Mouse (Mus musculus): ENCODE data around the gene Gm49601.

Gene Gm49601

DNA sequence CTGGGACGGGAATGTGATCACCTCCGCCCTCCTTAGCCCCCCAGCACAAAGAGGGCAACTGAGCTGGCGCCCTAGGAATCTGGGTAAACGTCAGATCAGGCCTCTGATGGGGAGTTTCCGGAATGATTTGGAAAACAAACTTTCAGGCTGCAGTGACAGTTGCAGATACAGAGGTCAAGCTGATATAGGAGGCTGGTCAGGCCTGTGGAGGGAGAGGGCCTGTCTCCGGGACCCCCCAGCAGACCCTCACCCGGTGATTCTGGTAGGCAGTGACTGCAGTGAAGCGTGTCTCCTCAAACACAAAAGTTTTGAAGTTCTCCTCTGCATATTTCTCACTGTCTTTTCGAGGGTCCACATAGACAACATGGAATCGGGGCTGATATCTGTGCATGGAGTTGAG lies 43.1 kb downstream of the Gm49601 start:
- in situ Hi-C loops (cut with MboI, MseI) = no loop called here

DNA sequence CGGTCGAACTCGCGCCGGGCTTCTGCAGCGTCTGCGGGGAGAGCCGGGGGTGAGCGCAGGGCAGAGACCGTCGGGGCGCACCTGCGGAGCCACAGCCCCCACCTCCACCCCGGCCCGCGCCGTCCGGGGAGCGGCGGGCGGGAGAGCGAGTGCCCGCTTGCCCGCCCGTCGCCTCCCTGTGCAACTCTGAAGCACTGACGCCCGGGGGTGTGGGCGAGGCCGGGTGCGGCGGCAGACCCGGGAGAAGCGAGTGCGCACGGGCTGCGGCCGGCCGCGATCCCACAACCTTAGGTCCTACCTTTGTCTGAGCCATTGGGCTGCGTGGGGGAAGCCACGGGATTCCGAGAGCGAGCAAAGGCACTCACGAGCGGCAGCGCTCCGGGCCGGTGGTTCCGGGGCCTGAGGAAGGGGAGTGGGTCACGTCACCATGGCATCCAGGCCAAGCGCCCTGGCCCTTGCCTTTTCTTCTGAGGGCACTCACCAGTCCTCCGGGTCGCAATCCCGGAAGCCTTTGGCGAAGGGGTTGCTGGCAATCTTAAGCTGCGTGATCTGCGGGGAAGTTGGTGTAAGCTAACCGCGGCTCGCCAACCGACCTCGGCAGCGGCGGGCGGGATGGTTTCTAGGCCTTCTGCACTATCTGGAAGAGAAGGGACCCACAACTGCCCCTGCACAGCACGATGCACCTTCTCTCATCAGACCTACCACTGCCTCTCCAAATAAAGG lies 43.6 kb downstream of the Gm49601 start:
- in situ Hi-C loops (cut with MboI, MseI) = no loop called here

DNA sequence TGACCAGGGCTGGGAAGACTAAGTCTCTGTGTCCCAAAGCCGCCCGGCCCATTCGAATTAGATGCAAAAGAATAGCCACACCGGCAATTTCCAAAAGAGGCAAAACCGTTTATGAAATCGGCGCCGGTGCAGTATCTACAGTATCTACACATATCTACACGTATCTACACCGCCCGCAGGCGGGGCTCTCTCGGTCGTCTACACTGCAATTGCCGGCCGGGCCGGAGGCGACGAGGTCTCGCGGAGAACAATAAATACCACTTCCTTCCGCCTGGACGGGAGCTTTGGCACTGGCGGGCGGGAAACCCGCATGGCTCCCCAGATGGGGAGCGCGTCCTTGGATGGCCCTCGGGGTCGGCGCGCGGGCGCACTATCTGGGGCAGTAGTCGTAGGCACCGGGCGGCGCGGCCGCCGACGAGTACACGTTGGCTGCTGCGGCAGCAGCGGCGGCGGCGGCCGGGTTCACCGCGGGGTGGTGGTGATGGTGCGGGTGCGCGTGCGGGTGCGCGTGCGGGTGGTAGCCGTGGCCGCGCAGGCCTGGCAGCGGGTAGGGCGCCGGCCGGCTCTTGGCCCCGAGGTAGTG lies 44.5 kb downstream of the Gm49601 start:
- in situ Hi-C loops (cut with MboI, MseI) = no loop called here

DNA sequence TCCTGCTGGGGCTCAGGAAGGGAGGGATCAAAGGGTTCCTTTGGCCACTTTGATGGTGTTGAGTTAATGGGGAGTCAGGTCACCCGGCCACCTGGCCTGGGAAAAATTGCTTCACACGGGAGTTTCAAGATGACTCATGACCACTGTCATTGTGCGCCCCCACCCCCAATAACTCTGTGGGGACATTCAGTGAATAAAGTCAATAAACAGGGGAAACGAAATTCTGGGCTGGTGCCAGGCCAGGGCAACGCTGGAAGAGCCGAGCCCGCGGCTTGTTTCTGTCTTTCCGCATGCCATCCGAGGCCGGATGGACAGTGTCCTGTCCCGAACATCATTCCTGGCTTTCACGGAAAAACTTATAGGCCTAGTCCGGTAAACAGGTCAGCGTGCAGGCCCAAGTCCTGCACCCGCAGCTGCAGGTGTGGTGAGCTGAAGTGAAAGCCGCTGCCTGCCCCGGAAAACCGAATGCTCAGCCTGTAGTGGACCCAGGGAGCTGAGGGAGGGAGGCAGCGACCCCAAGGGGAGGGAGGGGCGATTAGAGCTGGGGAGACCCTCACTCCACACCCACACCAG lies 45.1 kb downstream of the Gm49601 start:
- in situ Hi-C loops (cut with MboI, MseI) = no loop called here

DNA sequence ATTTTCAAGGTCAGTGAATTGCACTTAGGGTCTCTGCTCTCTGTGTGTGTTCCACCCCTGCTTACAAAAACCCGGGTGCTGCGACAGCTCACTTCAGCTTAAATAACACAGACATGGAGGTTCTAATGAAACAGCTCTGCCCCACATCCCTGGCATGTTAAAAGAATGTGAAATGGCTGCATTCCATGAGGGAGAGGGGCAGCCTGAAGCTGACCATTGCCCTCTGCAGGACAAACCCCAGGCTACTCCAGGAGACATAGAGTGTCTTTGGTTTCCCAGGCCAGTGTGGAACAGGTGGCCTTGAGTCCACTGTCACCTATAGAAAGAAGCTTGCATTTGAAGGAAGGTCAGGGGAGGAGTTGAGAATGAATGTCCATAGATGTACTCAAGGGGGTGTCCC lies 45.8 kb downstream of the Gm49601 start:
- in situ Hi-C loops (cut with MboI, MseI) = no loop called here

DNA sequence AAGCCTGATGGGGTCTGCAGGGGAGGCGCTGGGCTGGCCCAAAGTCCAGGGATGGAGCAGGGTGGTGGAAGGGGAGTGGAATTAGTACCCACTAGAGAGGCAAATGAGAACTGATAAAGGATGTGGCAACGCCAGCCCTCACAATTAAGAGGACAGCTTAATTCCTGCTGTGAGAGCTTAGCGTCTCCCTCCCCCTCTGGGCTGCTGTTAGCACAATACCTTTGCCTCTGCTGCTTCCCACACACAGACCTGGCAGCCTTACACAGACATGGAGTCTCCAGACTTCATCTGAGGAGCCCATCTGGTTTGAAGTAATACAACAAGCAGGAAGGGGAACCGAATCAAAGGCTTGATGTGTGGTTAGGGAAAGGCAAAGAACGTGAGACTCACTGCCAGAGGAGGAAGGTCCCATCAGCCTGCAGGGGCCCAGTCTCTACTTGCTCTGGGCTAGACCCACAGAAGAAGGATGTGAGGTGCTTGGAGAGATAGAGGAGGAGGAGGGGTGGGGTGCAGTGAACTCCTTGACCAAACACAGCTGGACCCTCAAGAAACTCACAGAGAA lies 48.5 kb downstream of the Gm49601 start:
- in situ Hi-C loops (cut with MboI, MseI) = no loop called here

DNA sequence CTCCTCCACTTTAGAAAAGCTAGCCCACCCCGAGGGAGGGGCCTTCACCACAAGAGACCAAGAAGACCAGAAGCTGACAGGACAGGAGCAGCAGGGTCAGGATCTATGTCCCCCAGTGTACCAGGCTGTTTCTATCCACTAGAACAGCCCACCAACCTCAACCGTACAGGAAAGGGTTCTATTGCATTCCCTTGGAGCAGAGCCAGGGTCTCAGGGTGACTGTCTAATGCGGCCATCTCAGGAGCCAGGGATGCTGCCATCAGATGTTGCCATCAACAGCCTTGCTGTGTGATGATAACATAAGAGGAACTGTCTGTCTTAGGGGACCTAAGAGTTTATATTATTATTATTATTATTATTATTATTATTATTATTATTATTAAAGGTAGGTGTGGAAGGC lies 49.2 kb downstream of the Gm49601 start:
- in situ Hi-C loops (cut with MboI, MseI) = no loop called here

DNA sequence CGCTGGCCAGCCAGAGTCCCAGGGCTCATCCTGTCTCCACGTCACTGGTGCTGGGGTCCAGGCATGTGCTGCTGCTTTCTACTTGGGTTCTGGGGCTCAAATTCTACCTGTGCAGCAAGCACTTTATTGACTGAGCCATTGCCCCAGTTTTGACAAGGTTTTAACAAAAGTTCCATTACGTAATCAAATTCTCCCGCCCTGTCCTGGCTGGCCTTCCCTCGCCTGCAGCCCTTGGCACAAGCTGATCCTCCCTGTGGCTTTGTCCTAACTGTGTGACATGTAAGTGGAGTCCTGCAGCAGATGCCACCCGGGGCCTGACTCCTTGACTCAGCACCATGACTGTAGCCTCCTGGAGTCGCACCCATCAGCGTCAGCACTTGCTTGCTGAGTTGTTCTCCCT lies 52.0 kb downstream of the Gm49601 start:
- in situ Hi-C loops (cut with MboI, MseI) = no loop called here

Measured in T-helper 2 cell (primary cell).